ENCODE assay signal across 12 mouse cellular contexts in genomic region chr15:25916252-25916651, GRCm38 (mm10).
A peak's percentile ranks its signal among the peaks of the same experiment; 100 is the strongest.
DNase-seq lines count a peak whose midpoint lies in the region; ATAC-seq lines count a peak whose summit lies in the region.
"Had no signal": no experiment of that assay in that cellular context is flagged by ENCODE, and none has a peak within 500 bp of the region (broad histone marks: within the 10 kb centered on the region; RNA-seq: fewer than 3 reads in every experiment).

No protein-coding gene starts in this region.

- no peak overlapping the region for H3K9ac ChIP-seq in heart, embryonic 16.5 days (ENCODE audit: low read length)
- H3K9ac ChIP-seq: embryonic facial prominence, embryonic 15.5 days had no signal

- no peaks in the 10 kb centered on the region for H3K27me3 ChIP-seq in heart, embryonic 16.5 days (ENCODE audit: control insufficient read depth, insufficient read depth, low read length)
- H3K27me3 ChIP-seq: embryonic facial prominence, embryonic 15.5 days had no signal

- H3K9me3 ChIP-seq in heart, embryonic 16.5 days (replicated peaks; ENCODE audit: control insufficient read depth, low read length) = no peaks in the 10 kb centered on the region
- H3K9me3 ChIP-seq: embryonic facial prominence, embryonic 15.5 days had no signal

- WGBS in heart, embryonic 16.5 days = 54% methylated on average over 2 of the region's 2 CpGs
- 50% methylated on average over 2 of the region's 2 CpGs for WGBS in macrophage (ENCODE audit: missing documents)

- H3K4me1 ChIP-seq in heart, embryonic 16.5 days (ENCODE audit: control insufficient read depth, insufficient read depth, low read length) = peaks cover 51% of the 10 kb centered on the region

- H3K4me3 ChIP-seq in heart, embryonic 16.5 days (ENCODE audit: low read length) = no peak overlapping the region
- H3K4me3 ChIP-seq in macrophage (ENCODE audit: inconsistent target) = no peak overlapping the region
- H3K4me3 ChIP-seq: embryonic facial prominence, embryonic 15.5 days had no signal

- intact Hi-C loops in heart, postnatal 25 days (cut with DNase I) = no loop called here

- peak overlapping the region; percentile 87; the same call in 1 of the 2 replicates for H3K27ac ChIP-seq in heart, embryonic 16.5 days (ENCODE audit: low read length)
- H3K27ac ChIP-seq in macrophage = peak overlapping the region; percentile 94
- H3K27ac ChIP-seq: embryonic facial prominence, embryonic 15.5 days had no signal

- ATAC-seq in cerebellum, adult (ENCODE audit: insufficient number of reproducible peaks, low FRiP score, low TSS enrichment) = peak; percentile 11; the same call in 1 of the 2 replicates
- no peak for ATAC-seq in heart, embryonic 16.5 days (replicated peaks; ENCODE audit: extremely low read depth, insufficient read depth, low FRiP score)

- H3K36me3 ChIP-seq in heart, embryonic 16.5 days (ENCODE audit: control insufficient read depth, insufficient read depth) = no peaks in the 10 kb centered on the region
- no peaks in the 10 kb centered on the region for H3K36me3 ChIP-seq in macrophage (ENCODE audit: inconsistent target)
- H3K36me3 ChIP-seq: embryonic facial prominence, embryonic 15.5 days had no signal

- H3K4me2 ChIP-seq in heart, embryonic 16.5 days (ENCODE audit: low read depth, low read length) = no peak overlapping the region
- H3K4me2 ChIP-seq: embryonic facial prominence, embryonic 15.5 days; liver, embryonic 11.5 days had no signal

- no peak for DNase-seq in cerebellum, postnatal 10 days
- DNase-seq in heart, postnatal 25 days (ENCODE audit: low spot score) = no peak
- DNase-seq in 416B (ENCODE audit: low read depth) = peak; percentile 73
- DNase-seq in adrenal gland, postnatal 14 days = no peak
- no peak for DNase-seq in cerebellum, postnatal 14 days
- DNase-seq: cerebellum, postnatal 36 days; thymus, postnatal 4 days had no signal

- peaks cover 96% of the 10 kb centered on the region for H3K79me2 ChIP-seq in macrophage (ENCODE audit: inconsistent target)
